Mouse (Mus musculus): Measurements from ENCODE around the gene Smgc.
"Not testable (repeated sequence)": the region's sequence is repeated elsewhere in the genome, so short reads cannot be mapped to it uniquely, and the experiment has no call there.

Smgc gene

DNA sequence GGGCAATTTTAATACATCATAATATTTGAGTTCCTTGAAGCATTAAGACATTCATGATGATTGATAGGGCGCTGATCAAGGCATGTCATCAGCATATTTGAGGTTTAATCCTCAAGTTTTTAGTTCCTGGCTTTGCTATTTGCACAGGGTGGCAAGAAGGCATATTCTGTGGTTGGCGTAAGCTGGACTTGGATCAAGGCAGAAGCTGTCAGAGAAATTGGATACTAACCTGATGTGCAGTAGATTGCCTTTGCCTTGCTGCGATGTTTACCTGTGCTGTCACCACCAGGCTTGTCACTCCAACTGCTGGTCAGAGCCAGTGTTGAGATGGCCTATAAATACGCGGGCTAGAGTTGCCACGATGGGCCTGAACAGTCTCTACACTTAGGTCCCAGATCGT, at the start of gene Smgc:
TSS of gene Smgc (plus strand) at position 301 of the 400 bp plus-strand sequence.
- DNase-seq = no peak

DNA sequence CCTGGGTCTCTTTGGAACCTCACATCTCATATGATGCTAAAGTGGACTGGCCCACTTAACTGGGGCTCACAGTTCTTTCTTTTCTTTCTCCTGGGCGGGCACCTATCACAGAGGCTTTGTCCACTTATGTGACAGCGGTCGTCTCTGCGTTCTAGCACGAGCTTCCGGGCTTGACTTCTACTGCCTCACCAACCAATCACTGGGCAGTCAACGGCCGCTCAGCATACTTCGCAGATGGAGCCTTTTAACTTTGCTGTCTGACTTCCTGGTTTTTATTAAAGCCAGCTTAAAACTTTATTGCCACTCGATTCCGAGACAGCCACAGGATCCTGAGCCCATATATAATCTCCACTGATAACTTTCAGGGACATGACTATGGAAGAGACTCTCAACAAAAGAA, 49.7 kb upstream of the Smgc start:
- DNase-seq = no peak

DNA sequence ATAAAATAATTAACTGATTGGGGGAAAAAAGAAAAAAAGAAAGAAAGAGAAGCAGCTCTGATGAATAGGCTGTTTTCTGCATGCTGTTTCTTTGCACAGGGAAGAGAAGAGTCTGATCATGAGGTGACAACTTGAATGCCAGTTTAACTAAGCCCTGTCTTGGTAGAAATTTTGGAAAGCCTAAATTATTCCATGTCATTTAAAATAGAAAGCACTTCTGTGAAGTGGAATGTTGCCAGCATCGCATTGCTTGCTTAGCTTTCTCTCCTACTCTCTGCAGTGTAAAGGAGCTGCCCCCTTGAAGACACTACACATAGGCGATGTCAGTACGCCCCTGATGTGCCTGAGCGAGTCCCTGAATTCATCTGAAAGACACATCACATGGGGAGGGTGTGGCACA, 31.6 kb upstream of the Smgc start:
- no peak for DNase-seq

DNA sequence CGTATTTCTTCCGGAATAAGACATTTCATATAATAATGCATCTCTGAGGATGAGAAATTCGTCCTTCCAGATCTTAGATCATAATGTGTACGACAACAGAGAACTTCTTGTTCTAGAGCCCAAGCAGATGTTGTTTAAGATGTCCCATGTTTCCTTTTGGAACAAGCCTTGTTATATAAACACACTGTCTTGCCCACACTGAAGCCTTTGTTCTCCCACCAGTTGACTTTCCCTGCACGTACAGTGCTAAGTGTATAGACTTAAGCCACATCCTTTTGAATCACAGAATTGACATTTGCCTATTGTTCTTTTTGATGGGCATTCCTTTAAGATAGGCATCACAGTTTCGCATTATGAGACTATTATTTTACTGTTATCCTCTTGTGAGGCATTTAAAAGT, 2.7 kb upstream of the Smgc start:
- no peak for DNase-seq

DNA sequence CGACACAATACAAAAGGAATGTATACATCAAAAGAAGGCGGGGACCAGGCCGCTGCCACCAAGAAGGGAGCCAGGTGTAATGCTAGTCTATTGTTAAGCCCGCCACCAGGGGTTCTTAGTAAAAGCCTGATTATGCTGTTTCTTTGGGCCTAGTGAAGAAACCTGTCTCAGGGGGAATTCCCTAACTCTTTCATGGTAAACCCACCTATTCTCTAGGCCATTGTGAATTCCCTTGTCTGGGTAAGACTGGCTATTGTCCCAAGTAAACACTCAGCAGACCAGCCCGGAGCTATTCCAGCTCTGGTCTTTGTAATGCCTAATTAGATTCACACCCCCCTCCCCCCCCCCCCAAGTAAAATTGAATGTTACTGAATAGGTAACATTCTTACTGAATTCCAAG, 26.1 kb downstream of the Smgc start:
- DNase-seq = not testable (repeated sequence)

DNA sequence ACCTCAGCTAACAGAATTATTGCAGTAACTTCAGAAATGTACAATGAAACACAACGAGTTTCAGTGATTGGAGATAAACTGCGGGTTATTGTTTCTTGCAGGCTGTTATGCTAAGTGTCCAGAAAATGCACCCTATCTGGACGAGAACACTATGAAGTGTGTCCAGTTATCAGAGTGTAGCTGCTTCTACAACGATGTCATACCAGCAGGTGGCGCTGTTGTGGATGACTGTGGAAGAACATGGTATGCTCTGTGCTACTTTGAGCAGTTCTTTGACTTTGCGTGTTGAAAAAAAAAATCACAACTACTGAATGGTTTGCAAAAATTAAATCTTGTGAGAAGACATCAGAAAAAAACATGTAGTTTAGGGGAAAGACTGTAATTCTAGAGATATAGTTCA, 62.2 kb downstream of the Smgc start:
- DNase-seq = peak in 1 of 2 experiments; percentile 6

DNA sequence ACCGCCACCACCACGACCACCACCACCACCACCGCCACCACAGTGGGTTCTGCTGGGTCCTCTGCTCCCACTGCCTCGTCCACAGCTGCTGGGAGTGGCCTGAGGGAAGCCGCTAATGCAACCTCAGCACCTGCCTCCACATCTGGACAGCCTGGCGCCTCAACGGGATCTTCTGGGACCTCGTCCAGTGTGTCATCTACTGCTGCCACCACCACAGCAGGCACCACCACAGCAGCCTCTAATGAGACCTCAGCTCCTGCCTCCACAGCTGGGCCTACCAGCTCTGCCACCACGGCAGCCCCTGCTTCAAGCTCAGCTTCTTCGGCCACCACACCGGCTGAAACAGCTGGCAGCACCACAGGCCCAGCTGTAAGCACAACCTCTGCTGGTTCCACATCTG, 69.0 kb downstream of the Smgc start:
- DNase-seq = peak; percentile 20 to 35

All from cerebellum, adult 18-20 months (tissue).